Mouse (Mus musculus): Measurements from ENCODE around the gene Wdfy2. TPM values are rescaled to one million over a fixed set of nuclear protein-coding genes. Genes with fewer than 3 reads are reported as not detected.

Wdfy2 gene
- polyA plus RNA-seq, 1 experiment from 2014 or later, result 3.1 TPM

DNA sequence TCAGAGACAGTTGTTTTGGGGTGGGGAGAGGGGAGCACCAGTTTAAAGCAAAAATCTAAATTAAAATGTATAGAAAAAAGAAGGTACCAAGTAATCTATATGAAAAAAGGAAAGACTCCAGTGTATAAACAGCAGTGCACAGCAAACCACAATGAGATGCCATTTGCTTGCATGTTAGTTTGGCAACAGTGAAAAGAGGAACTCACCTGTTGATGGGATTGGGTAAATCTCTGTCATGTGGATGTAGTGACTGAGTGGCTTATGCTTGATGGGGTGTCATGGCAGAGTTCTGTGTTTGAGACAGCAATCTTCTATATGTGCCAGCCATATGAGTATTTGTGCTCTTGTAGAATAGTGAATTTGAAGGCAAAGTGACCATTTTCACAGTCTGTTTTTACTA is 85.2 kb downstream of the Wdfy2 start:
- no peak overlapping the region for H3K4me3 ChIP-seq (ENCODE audit: low read depth, low read length)
- H3K4me1 ChIP-seq (ENCODE audit: control insufficient read depth, low read depth, low read length), result no peaks in the 10 kb centered on the region; the same call in 1 of the 2 replicates
- H3K27ac ChIP-seq (ENCODE audit: low read length), result no peak overlapping the region
- no peaks in the 10 kb centered on the region for H3K36me3 ChIP-seq (ENCODE audit: control insufficient read depth, insufficient read depth)
- no peaks in the 10 kb centered on the region for H3K27me3 ChIP-seq (ENCODE audit: control insufficient read depth, insufficient read depth, low read depth, low read length)
- H3K9ac ChIP-seq (ENCODE audit: low read depth, low read length), result no peak overlapping the region
- ATAC-seq (ENCODE audit: low read depth), result no peak
- no peak overlapping the region for H3K4me2 ChIP-seq (ENCODE audit: low read depth, low read length)
- H3K9me3 ChIP-seq (replicated peaks; ENCODE audit: control insufficient read depth, low read length), result no peaks in the 10 kb centered on the region

DNA sequence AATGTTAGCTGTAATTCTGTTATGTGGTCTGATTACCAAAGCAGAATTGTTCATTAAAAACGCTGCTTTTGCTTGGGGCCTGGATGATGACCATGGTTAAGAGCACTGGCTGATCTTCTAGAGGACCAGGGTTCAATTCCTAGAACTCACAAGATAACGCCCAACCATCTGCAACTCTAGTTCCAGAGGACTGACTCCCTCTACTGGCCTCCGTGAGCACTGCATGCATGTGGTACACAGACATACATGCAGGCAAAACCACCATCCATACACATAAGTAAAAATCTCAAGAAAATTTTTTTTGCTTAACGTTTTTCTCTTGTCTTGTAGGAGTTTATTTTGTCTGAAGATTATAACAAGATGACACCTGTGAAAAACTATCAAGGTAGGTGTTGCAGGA is 87.3 kb downstream of the Wdfy2 start:
- no peak overlapping the region for H3K4me2 ChIP-seq (ENCODE audit: low read depth, low read length)
- no peaks in the 10 kb centered on the region; the same call in 1 of the 2 replicates for H3K4me1 ChIP-seq (ENCODE audit: control insufficient read depth, low read depth, low read length)
- WGBS (ENCODE audit: insufficient replicate concordance), result 64% methylated on average over 4 of the region's 4 CpGs
- no peak overlapping the region for H3K4me3 ChIP-seq (ENCODE audit: low read depth, low read length)
- H3K36me3 ChIP-seq (ENCODE audit: control insufficient read depth, insufficient read depth), result peaks cover 4% of the 10 kb centered on the region; the same call in 1 of the 2 replicates
- H3K9me3 ChIP-seq (replicated peaks; ENCODE audit: control insufficient read depth, low read length), result no peaks in the 10 kb centered on the region
- ATAC-seq (ENCODE audit: low read depth), result no peak
- H3K27ac ChIP-seq (ENCODE audit: low read length), result no peak overlapping the region
- H3K9ac ChIP-seq (ENCODE audit: low read depth, low read length), result no peak overlapping the region
- no peaks in the 10 kb centered on the region for H3K27me3 ChIP-seq (ENCODE audit: control insufficient read depth, insufficient read depth, low read depth, low read length)

DNA sequence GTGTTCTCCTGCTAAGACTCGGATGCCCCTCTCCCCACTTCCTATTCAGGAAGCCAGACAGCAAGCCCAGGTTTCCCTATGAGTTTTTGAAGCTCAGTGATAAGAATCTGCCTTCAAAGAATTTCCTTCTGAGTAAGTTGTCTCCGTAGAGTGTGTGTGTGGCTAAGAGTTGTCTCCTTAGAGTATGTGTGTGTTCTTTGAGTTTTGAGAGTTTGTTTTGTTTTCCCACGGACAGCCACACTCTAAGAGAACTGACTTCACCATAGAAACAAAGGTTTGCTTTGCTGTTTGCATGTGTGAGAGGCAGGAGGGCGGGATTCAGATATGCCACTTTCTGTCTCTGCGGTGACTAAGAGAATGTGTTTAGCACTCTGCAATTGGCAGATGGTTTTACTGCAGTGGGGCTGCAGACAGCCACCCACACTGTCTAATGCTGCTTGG is 90.6 kb downstream of the Wdfy2 start:
- no peak overlapping the region for H3K27ac ChIP-seq (ENCODE audit: low read length)
- peaks cover 4% of the 10 kb centered on the region; the same call in 1 of the 2 replicates for H3K36me3 ChIP-seq (ENCODE audit: control insufficient read depth, insufficient read depth)
- H3K4me2 ChIP-seq (ENCODE audit: low read depth, low read length), result no peak overlapping the region
- no peaks in the 10 kb centered on the region for H3K9me3 ChIP-seq (replicated peaks; ENCODE audit: control insufficient read depth, low read length)
- WGBS (ENCODE audit: insufficient replicate concordance), result 30% methylated on average over 5 of the region's 5 CpGs
- no peak overlapping the region for H3K9ac ChIP-seq (ENCODE audit: low read depth, low read length)
- no peaks in the 10 kb centered on the region for H3K27me3 ChIP-seq (ENCODE audit: control insufficient read depth, insufficient read depth, low read depth, low read length)
- H3K4me1 ChIP-seq (ENCODE audit: control insufficient read depth, low read depth, low read length), result no peaks in the 10 kb centered on the region
- no peak for ATAC-seq (ENCODE audit: low read depth)
- H3K4me3 ChIP-seq (ENCODE audit: low read depth, low read length), result no peak overlapping the region

DNA sequence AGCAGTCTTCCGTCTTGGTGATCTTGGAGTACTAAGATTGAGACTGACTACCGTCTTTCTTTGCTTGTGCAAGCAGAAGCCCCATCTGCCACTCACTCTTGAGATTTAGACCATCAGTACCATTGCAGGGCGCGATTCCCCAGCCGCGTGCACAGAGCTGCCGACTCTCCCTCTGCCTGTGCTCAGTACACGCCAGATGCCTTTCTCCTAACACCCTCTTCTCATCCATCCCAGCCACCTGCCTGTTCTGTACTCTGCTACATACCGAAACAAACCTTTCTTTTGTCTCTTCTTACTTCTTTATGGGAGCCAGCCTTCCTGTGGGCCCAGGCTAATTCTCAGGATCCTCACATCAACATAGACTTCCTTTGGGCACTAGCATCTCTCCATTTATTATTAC is 97.9 kb downstream of the Wdfy2 start:
- Histone ChIP-seq H3K36me3 (ENCODE audit: control insufficient read depth, insufficient read depth) (peaks cover 7% of the 10 kb centered on the region; the same call in 1 of the 2 replicates), H3K4me2 (ENCODE audit: low read depth, low read length) (no peak overlapping the region), H3K4me1 (ENCODE audit: control insufficient read depth, low read depth, low read length) (no peaks in the 10 kb centered on the region), H3K9me3 (replicated peaks; ENCODE audit: control insufficient read depth, low read length) (no peaks in the 10 kb centered on the region), H3K27me3 (ENCODE audit: control insufficient read depth, insufficient read depth, low read depth, low read length) (no peaks in the 10 kb centered on the region), H3K9ac (ENCODE audit: low read depth, low read length) (no peak overlapping the region), H3K27ac (ENCODE audit: low read length) (no peak overlapping the region), H3K4me3 (ENCODE audit: low read depth, low read length) (no peak overlapping the region)
- no peak for ATAC-seq (ENCODE audit: low read depth)
- 73% methylated on average over 9 of the region's 9 CpGs for WGBS (ENCODE audit: insufficient replicate concordance)

DNA sequence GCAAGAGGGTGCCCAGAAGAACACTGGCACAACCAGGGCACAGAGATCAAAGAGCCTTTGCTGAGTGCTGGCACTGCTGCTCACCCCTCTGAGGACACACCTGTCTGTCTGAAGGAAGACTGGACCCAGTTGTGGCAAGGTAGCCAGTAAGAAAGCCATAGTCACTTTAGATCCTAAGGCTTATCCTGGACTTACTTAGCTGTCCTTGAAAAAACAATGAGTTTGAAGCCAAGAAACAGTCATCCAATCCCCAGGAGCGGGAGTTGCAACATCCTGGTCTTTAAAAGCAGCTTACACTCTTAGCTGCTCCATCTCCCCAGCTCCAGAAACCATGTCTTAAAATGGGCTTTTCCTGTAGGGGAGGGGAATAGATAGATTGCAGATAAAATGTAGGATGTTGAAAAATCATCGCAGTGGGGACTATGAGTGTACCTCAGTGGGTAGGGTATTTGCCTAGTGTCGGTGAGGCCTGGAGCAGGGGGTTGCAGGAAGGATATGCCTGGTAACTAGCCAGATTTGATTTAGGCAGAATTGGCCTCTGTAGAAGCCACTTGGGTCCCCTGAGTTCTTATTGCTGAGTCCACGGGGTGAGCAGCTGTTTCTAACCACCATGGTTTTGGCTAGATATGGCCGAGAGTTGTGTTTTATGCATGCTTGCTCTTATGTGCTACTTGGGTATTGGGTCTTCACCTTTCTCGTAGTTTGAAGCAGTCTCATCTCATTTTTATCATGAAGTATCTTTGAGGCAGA is 99.3 kb downstream of the Wdfy2 start:
- H3K27ac ChIP-seq (ENCODE audit: low read length), result no peak overlapping the region
- H3K36me3 ChIP-seq (ENCODE audit: control insufficient read depth, insufficient read depth), result peaks cover 7% of the 10 kb centered on the region; the same call in 1 of the 2 replicates
- no peak overlapping the region for H3K4me2 ChIP-seq (ENCODE audit: low read depth, low read length)
- WGBS (ENCODE audit: insufficient replicate concordance), result 60% methylated on average over 6 of the region's 6 CpGs
- H3K4me1 ChIP-seq (ENCODE audit: control insufficient read depth, low read depth, low read length), result no peaks in the 10 kb centered on the region
- no peak for ATAC-seq (ENCODE audit: low read depth)
- no peak overlapping the region for H3K9ac ChIP-seq (ENCODE audit: low read depth, low read length)
- no peaks in the 10 kb centered on the region for H3K9me3 ChIP-seq (replicated peaks; ENCODE audit: control insufficient read depth, low read length)
- H3K27me3 ChIP-seq (ENCODE audit: control insufficient read depth, insufficient read depth, low read depth, low read length), result no peaks in the 10 kb centered on the region
- no peak overlapping the region for H3K4me3 ChIP-seq (ENCODE audit: low read depth, low read length)

DNA sequence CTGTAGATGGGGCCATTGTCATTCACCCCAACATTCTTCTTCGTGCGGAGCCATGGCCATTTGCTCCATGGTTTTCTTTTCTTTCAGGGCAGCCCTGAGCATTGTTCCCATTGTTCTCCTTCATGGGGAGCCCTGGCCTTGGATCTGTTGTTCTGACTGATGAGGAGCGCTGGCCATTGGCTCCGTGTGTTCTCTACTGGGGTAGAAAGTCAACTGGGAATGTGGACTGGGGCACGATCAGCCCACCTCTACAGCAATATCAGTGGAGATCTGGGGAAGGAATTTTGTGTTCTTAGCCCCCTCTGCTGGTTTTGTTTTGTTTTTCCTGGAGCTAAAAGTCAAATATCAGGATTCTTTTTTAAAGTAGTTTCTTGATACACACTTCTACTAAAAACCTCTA is 100.2 kb downstream of the Wdfy2 start:
- H3K4me3 ChIP-seq (ENCODE audit: low read depth, low read length), result no peak overlapping the region
- H3K9me3 ChIP-seq (replicated peaks; ENCODE audit: control insufficient read depth, low read length), result no peaks in the 10 kb centered on the region
- 73% methylated on average over 5 of the region's 5 CpGs for WGBS (ENCODE audit: insufficient replicate concordance)
- H3K27ac ChIP-seq (ENCODE audit: low read length), result no peak overlapping the region
- no peak for ATAC-seq (ENCODE audit: low read depth)
- H3K4me2 ChIP-seq (ENCODE audit: low read depth, low read length), result no peak overlapping the region
- peaks cover 7% of the 10 kb centered on the region; the same call in 1 of the 2 replicates for H3K36me3 ChIP-seq (ENCODE audit: control insufficient read depth, insufficient read depth)
- no peaks in the 10 kb centered on the region for H3K27me3 ChIP-seq (ENCODE audit: control insufficient read depth, insufficient read depth, low read depth, low read length)
- no peak overlapping the region for H3K9ac ChIP-seq (ENCODE audit: low read depth, low read length)
- no peaks in the 10 kb centered on the region for H3K4me1 ChIP-seq (ENCODE audit: control insufficient read depth, low read depth, low read length)

DNA sequence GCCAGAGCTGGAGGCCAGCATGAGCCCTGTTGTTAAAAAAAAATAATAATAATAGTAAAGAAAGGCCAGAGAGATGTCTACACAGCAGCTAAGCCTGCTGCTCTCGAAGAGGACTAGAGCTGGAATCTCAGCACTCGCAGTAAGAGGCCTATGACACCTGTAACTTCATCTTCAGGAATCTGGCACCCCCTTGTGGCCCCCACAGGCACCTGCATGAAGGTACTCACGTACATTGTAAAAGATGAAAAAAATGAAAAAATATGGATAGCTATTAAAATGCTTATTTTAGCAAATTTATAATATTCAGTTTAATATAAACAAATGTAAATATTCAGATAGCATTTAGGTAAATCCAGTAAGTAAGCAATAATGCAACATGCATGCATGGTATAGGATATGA is 102.0 kb downstream of the Wdfy2 start:
- no peaks in the 10 kb centered on the region for H3K9me3 ChIP-seq (replicated peaks; ENCODE audit: control insufficient read depth, low read length)
- 77% methylated on average over 3 of the region's 3 CpGs for WGBS (ENCODE audit: insufficient replicate concordance)
- no peak for ATAC-seq (ENCODE audit: low read depth)
- H3K4me2 ChIP-seq (ENCODE audit: low read depth, low read length), result no peak overlapping the region
- peaks cover 10% of the 10 kb centered on the region for H3K36me3 ChIP-seq (ENCODE audit: control insufficient read depth, insufficient read depth)
- H3K4me1 ChIP-seq (ENCODE audit: control insufficient read depth, low read depth, low read length), result no peaks in the 10 kb centered on the region
- H3K27ac ChIP-seq (ENCODE audit: low read length), result no peak overlapping the region
- no peaks in the 10 kb centered on the region for H3K27me3 ChIP-seq (ENCODE audit: control insufficient read depth, insufficient read depth, low read depth, low read length)
- no peak overlapping the region for H3K4me3 ChIP-seq (ENCODE audit: low read depth, low read length)
- no peak overlapping the region for H3K9ac ChIP-seq (ENCODE audit: low read depth, low read length)

DNA sequence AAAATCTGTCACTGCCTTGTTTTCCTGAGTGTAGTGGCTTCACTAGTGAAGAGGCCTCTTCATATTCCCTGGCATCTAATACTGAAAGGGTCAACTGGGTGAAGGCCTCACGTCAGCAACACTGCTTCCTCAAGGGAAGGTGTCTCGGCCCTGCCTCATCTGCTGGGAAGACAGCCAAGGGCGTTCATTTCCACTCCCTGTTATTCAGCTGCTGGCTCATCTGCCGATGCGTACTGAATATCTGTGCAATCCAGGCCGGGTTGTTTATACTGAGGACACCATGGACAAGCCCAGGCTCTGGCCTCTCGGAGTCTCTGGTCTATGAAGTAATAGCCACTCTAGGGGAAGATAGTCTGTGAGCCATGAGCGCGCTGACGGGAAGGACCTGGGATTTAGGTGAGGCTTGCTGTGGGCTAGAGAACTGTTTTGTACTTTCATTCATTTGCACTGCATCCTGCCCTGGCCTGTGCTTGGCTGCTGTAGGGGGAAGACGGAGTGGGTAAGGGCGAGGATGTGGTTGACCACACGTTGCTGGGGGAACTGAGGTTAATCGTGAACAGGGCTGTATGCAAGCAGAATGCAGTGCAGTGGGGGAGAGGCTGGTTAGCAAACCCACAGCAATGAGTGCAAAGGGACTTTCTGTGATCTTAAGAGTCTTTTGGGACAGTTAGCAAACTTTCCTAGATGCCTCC is 103.1 kb downstream of the Wdfy2 start:
- Histone ChIP-seq H3K9me3 (replicated peaks; ENCODE audit: control insufficient read depth, low read length) (no peaks in the 10 kb centered on the region), H3K9ac (ENCODE audit: low read depth, low read length) (no peak overlapping the region), H3K27me3 (ENCODE audit: control insufficient read depth, insufficient read depth, low read depth, low read length) (no peaks in the 10 kb centered on the region), H3K4me2 (ENCODE audit: low read depth, low read length) (no peak overlapping the region), H3K36me3 (ENCODE audit: control insufficient read depth, insufficient read depth) (peaks cover 14% of the 10 kb centered on the region), H3K4me1 (ENCODE audit: control insufficient read depth, low read depth, low read length) (no peaks in the 10 kb centered on the region), H3K4me3 (ENCODE audit: low read depth, low read length) (no peak overlapping the region), H3K27ac (ENCODE audit: low read length) (no peak overlapping the region)
- ATAC-seq (ENCODE audit: low read depth), result no peak
- 18% methylated on average over 14 of the region's 14 CpGs for WGBS (ENCODE audit: insufficient replicate concordance)

DNA sequence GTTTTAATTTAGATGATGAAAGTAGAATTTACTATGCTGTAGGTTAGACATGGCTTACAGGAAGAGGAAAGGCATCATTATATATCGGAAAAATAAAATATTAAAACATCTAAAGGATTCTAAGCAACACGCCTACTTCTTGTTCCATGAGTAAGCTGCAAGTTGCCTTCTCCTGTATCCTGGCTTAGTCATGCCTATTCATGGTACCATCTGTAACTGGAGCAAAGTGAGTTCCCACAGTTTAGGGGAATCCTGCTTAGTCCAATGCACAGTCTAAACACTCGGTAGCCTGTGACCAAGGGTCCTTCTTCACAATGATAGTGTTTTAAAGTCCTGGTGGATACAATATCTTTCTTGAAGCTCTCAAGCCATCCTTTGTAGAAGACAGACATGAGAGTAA is 109.3 kb downstream of the Wdfy2 start:
- Histone ChIP-seq H3K4me2 (ENCODE audit: low read depth, low read length) (no peak overlapping the region), H3K36me3 (ENCODE audit: control insufficient read depth, insufficient read depth) (peaks cover 7% of the 10 kb centered on the region), H3K4me3 (ENCODE audit: low read depth, low read length) (no peak overlapping the region), H3K27ac (ENCODE audit: low read length) (no peak overlapping the region), H3K4me1 (ENCODE audit: control insufficient read depth, low read depth, low read length) (no peaks in the 10 kb centered on the region), H3K9me3 (replicated peaks; ENCODE audit: control insufficient read depth, low read length) (no peaks in the 10 kb centered on the region), H3K27me3 (ENCODE audit: control insufficient read depth, insufficient read depth, low read depth, low read length) (no peaks in the 10 kb centered on the region), H3K9ac (ENCODE audit: low read depth, low read length) (no peak overlapping the region)
- no peak for ATAC-seq (ENCODE audit: low read depth)
- 66% methylated on average over 3 of the region's 3 CpGs for WGBS (ENCODE audit: insufficient replicate concordance)

All from liver, embryonic 16.5 days (tissue).